Mouse (Mus musculus): ENCODE measurements around the gene Ulk1.
"Not testable (repeated sequence)": the region's sequence is repeated elsewhere in the genome, so short reads cannot be mapped to it uniquely, and the experiment has no call there.

Gene Ulk1

GRCm38 (mm10) chr5:110804012-110804743 is 5.7 kb downstream of the Ulk1 start:
- DNase-seq (ENCODE audit: low spot score): no peak

DNA sequence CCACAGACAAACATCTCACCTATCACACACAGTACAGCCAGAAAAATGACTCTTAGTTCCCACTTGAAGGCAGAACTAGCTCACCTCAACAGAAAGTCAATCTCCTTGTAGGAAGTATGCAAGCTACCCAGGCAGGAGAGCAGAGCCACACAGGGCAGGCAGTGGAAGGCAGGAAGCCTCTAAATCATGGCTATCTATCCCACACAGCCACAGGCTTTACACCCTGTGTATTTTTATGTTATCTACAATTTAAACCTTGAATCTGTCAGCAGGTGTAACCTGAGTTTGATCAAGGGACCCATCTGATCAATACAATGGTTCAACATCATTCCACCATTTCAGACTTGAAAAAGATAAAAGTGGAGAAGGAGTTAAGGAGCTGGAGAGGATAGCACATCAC is 7.1 kb downstream of the Ulk1 start:
- DNase-seq (ENCODE audit: low spot score): no peak

DNA sequence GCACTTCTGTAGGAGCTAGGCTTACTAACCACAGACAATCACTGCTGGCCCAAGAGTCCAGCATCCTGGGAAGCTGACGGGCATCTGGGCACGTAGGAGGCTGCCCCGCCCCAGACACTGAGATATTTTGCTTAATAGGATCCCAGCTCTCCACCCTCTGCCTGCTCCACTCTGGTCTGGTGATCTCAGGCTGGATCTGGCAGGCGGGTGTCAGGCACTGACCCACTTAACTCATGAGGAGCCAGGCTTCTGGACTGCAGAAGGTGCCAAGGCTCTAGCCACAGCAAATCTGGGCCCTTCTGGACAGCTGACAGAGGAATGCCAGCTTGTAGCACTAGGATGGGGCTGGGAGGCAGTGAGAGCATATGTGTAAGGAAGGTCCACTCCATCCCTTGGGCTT is 7.7 kb downstream of the Ulk1 start:
- no peak for DNase-seq (ENCODE audit: low spot score)

DNA sequence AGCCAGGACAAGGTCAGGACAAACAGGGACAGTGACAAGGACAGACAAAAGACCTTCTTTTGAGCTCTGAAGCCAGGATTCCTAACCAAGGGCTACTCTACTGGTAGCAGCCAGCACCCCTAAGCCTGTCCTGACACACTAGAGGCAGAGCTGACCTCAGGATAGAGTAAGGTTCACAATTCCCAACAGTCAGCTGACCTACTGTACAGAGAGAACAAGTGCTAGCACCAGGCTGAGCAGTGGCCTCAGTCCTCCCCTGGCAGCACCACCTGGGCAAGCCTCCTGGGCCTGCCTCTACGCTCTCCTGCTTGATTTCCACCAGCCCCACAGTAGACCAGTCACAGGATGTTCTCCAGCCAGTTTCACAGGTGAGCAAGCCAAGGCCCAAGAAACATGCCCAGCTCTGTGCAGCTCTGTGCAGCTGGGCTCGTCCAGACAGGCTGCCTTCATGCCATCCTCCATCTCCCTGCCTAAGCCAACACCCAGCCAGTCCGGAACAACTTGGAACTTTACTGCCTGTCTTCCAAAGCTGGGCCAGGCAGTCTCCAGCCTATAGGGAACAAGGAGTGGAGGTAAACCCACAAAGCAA is 8.8 kb downstream of the Ulk1 start:
- no peak for DNase-seq (ENCODE audit: low spot score)

- no peak for DNase-seq (ENCODE audit: low spot score)
Observed at GRCm38 (mm10) chr5:110797696-110798095, 12.2 kb downstream of the Ulk1 start.

GRCm38 (mm10) chr5:110794363-110794762 is 15.5 kb downstream of the Ulk1 start:
- DNase-seq (ENCODE audit: low spot score): no peak

GRCm38 (mm10) chr5:110788684-110789083 is 21.2 kb downstream of the Ulk1 start:
- DNase-seq (ENCODE audit: low spot score): peak; percentile 78

DNA sequence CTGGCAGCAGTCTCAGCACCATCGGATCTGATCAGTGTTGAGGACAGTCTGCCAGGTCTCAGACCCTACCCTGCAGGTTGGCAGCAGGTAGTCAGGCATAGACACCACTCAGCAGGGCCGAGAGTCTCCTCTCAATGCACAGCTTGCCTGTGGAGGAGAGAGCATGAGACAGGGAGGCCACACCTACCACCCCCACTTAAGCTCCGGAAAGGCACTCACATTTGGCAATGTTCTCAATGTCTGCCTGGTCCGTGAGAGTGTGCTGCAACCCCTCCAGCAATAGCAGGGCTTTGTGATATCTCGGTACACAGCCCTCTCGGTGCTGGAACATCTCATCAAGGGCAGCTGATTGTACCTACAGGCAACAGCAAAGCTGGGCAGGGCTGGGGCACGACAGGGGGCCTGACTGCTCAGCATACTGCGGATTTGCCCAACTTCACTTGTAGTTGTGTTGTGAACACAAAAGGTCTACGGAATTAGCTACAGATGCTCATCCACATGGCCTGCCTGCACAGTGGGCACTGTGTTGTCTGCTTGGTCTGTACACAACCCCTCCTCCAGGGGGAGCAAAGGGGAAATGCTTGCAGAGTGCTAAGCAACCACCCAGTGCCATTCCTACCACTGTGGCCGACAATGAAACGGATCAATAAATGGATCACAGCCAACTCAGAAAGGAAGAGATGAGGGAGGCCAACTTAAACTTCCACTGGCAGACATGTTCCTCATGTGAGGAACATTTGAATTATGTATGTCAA is 23.6 kb downstream of the Ulk1 start:
- no peak for DNase-seq (ENCODE audit: low spot score)

- DNase-seq (ENCODE audit: low spot score): no peak
Observed at GRCm38 (mm10) chr5:110783150-110783549, 26.7 kb downstream of the Ulk1 start.

- DNase-seq (ENCODE audit: low spot score): no peak
Observed at GRCm38 (mm10) chr5:110781529-110782238, 28.2 kb downstream of the Ulk1 start.

DNA sequence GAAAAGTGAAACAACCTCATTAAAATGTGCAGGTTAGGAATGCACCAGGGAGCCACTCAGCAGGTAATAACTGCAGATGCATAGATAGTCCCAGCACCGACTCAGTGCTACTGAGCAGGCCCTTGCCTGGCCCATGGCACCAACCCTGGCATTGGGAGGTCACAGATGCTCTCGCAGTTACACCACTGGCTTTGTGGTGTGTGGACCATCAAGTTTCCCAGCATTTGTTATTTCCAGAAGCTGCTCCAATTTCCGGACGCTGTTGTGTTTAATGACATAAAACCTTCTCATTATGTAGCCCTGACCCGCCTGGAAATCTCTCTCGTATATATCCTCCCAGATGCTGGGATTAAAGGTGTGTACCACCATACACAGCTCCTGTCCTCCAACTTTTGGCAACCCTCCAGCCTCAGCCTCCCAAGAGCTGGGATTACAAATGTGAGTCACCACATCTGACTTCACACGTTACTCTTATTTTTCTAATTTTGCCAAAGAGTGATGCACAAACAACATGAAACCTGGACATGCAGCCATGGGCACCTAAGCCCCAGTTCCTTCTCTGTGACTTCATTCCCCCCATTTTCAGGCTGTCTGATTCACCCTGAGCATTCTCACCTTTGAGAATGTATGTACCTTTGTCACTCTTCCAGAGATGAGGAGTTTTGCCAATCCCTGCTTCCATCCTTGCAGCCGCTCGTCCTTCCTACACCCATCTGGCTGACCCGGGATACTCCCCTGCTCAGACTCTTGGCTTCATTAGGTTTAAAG is 29.0 kb downstream of the Ulk1 start:
- DNase-seq (ENCODE audit: low spot score): no peak

- peak; percentile 95 for DNase-seq (ENCODE audit: low spot score)
Observed at GRCm38 (mm10) chr5:110779998-110780760, 29.7 kb downstream of the Ulk1 start, which contains the start of gene Pus1. Gene Pus1, minus strand, starts transcription at chr5:110780659.

- peak; percentile 2 for DNase-seq (ENCODE audit: low spot score)
Observed at GRCm38 (mm10) chr5:110779276-110779997, 30.5 kb downstream of the Ulk1 start.

DNA sequence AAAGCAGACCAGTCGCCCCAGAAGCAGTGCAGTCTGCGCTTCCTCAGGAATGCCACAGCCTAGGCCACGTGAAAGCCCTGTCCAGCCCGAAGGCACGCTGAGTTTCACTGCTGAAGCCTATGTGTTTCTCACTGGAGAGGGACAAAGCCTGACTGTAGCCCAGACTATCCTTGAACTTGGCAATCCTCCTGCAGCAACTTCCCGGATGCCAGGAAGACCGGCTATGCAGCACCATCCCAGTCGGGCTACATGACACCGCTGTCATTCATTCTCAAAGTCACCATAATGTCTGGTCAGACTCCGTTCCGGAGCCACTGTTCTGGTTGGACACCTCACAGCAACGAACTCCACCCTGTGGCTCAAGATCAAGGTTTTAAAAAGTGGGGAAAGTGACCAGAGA is 31.6 kb downstream of the Ulk1 start:
- no peak for DNase-seq (ENCODE audit: low spot score)

- no peak for DNase-seq (ENCODE audit: low spot score)
Observed at GRCm38 (mm10) chr5:110776141-110776540, 33.8 kb downstream of the Ulk1 start.

GRCm38 (mm10) chr5:110774511-110774910 is 35.4 kb downstream of the Ulk1 start:
- no peak for DNase-seq (ENCODE audit: low spot score)

DNA sequence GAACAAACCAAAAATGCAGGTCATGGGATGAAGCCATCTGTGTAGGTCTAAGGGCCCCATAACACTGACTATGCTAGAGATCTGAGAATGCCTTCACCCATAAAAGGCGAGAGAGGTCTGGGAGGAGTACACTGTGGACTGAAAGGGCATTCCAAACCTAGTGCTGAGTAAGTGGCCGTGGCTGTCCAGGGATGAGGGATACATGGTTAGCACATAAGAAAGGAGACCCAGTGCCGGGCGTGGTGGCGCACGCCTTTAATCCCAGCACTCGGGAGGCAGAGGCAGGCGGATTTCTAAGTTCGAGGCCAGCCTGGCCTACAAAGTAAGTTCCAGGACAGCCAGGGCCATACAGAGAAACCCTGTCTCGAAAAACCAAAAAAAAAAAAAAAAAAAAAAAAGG is 37.0 kb downstream of the Ulk1 start:
- not testable (repeated sequence) for DNase-seq (ENCODE audit: low spot score)

GRCm38 (mm10) chr5:110770448-110771158 is 39.3 kb downstream of the Ulk1 start, which contains the start of gene Ep400:
Gene Ep400, minus strand, starts transcription at chr5:110770717.
- peak; percentile 99 for DNase-seq (ENCODE audit: low spot score)

DNA sequence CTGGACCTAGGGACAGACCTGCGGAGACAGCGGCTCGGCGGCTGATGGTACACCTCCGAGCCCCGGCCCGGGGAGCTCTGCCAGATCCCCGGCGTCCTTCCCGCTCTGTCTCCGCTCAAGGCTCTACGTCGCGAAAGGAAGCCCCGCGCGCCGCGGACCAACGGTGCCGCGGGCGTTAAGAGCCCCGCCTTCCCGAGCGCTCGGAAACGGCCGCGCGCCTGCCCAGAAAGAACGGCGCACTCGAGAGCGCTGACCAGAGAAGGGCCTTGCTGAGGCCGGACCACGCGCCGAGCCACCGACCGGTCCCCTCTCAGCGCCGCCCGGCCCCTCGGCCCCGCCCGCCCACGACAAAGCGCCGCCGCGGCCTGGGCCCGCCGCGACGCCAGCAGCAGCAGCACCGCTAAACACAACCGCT is 39.9 kb downstream of the Ulk1 start:
- DNase-seq (ENCODE audit: low spot score): peak; percentile 59

Measured in embryo, embryonic 10.5 days (tissue).